Mouse (Mus musculus): ENCODE results near the gene Zbtb8a.

DNA sequence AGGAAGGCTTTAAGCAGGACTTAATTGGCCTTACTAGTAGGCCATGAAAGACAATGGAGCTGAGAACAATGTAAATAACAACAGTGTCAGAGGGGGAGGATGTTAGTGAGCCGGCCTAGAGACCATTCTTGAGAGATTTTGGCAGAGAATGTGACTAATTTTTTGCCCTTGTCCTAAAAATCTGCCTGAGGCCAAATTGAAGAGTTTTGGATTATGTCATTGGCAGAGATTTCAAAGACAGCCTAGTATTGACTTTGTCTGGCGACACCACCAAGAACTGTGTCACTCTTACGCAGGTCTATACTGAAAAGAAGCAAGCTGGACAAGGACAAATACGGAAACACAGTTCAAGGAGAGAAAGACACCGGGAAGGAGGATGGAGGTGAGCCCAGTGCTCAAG is 15.1 kb downstream of the Zbtb8a start:
- no peak for TF ChIP-seq CHD2 (IDR thresholded peaks at IDR 0.05; ENCODE audit: low read length)
- no peak for TF ChIP-seq ZC3H11A (IDR thresholded peaks at IDR 0.05; ENCODE audit: low read depth, low read length)
- no peak for TF ChIP-seq POLR2A (IDR thresholded peaks at IDR 0.05; ENCODE audit: control insufficient read depth in 1 of 2, insufficient read depth in 1 of 2, low read depth in 1 of 2, low read length in 2 of 2, poor library complexity in 1 of 2)
- no peak for TF ChIP-seq EP300 (IDR thresholded peaks at IDR 0.05; ENCODE audit: low read depth in 1 of 2, low read length in 2 of 2)
- no peak for TF ChIP-seq MAFK (IDR thresholded peaks at IDR 0.05; ENCODE audit: borderline replicate concordance, low read depth, low read length)
- no peak for TF ChIP-seq CTCF (IDR thresholded peaks at IDR 0.05 in 2 of 3, conservative IDR thresholded peaks at IDR 0.05 in 1 of 3; ENCODE audit: control insufficient read depth in 1 of 3, insufficient read depth in 1 of 3, low read depth in 2 of 3, low read length in 3 of 3, poor library complexity in 1 of 3, severe bottlenecking in 1 of 3)
- no peak for TF ChIP-seq RCOR1 (IDR thresholded peaks at IDR 0.05; ENCODE audit: low read depth, low read length)
- TF ChIP-seq ELF1 (IDR thresholded peaks at IDR 0.05; ENCODE audit: low read depth, low read length), result no peak
- TF ChIP-seq USF1 (IDR thresholded peaks at IDR 0.05; ENCODE audit: low read depth, low read length), result no peak
- no peak for TF ChIP-seq SMC3 (IDR thresholded peaks at IDR 0.05; ENCODE audit: low read depth, low read length)
- no peak for TF ChIP-seq E2F4 (IDR thresholded peaks at IDR 0.05; ENCODE audit: borderline replicate concordance, low read depth, low read length)

Measured in MEL (cell line).